Mouse (Mus musculus) liver, postnatal 0 days (tissue): ENCODE measurements around the gene Vwa8. TPM values are rescaled to one million over a fixed set of nuclear protein-coding genes. Genes with fewer than 3 reads are reported as not detected.

Experiments used
- ATAC-seq: fragments of 200-750 bp; cut with Nextera tagmentation; 2 replicates; pipeline ENCODE4 v1.8.0; 2017; ENCODE audit warnings: mild to moderate bottlenecking, moderate library complexity
- DNase-seq: peaks from one replicate; pipeline ENCODE4 v3.0.0-alpha.2; 2016
- H3K27ac ChIP-seq: fragments of 300-500 bp; sonication (generic); 2 replicates; pipeline ENCODE4 v1.5.1; 2014; ENCODE audit warnings: antibody characterized with exemption, moderate library complexity, mild to moderate bottlenecking, low read depth
- H3K27me3 ChIP-seq: fragments of 300-500 bp; sonication (generic); 2 replicates; pipeline ENCODE4 v1.6.1; 2014; ENCODE audit warnings: low read length, control low read depth, mixed read lengths; ENCODE audit not compliant: insufficient read depth
- H3K36me3 ChIP-seq: fragments of 300-500 bp; sonication (generic); replicated peaks from 2 replicates; pipeline ENCODE4 v1.6.1; 2014; ENCODE audit warnings: mild to moderate bottlenecking, control low read depth, low read length, moderate library complexity, mixed read lengths; ENCODE audit not compliant: insufficient read depth
- H3K4me1 ChIP-seq: fragments of 300-500 bp; sonication (generic); 2 replicates; pipeline ENCODE4 v1.6.1; 2014; ENCODE audit warnings: antibody characterized with exemption, mild to moderate bottlenecking, control low read depth; ENCODE audit not compliant: insufficient read depth
- H3K4me2 ChIP-seq: fragments of 300-500 bp; sonication (generic); 2 replicates; pipeline ENCODE4 v1.6.1; 2014; ENCODE audit warnings: low read depth, mild to moderate bottlenecking, low read length, moderate library complexity, mixed read lengths
- H3K4me3 ChIP-seq: fragments of 300-500 bp; sonication (generic); 2 replicates; pipeline ENCODE4 v1.5.1; 2014; ENCODE audit warnings: low read depth, low read length
- H3K9ac ChIP-seq: fragments of 300-500 bp; sonication (generic); replicated peaks from 2 replicates; pipeline ENCODE4 v1.6.1; 2014; ENCODE audit warnings: mild to moderate bottlenecking, moderate library complexity
- H3K9me3 ChIP-seq: fragments of 300-500 bp; sonication (generic); 2 replicates; pipeline ENCODE4 v1.6.1; 2016; ENCODE audit warnings: mild to moderate bottlenecking, control low read depth, low read length, mixed read lengths
- CTCF ChIP-seq: sonication (generic); IDR thresholded peaks from 2 replicates; pipeline ENCODE4 v1.5.1; 2016; ENCODE audit warnings: antibody characterized with exemption, low read depth
- EP300 ChIP-seq: IDR thresholded peaks from 2 replicates; pipeline ENCODE4 v1.6.1; 2016; ENCODE audit warnings: antibody characterized with exemption, low read depth, mild to moderate bottlenecking
- WGBS: fragments of 180-500 bp; shearing (Covaris S2); extraction: QIAGEN DNeasy Blood & Tissue Kit; methylation state at CpG from one replicate; pipeline ENCODE4 v1.1.7; 2014; ENCODE audit not compliant: insufficient replicate concordance; 5-methylcytosine and 5-hydroxymethylcytosine counted together
- polyA plus RNA-seq: library from polyadenylated mRNA; unstranded; fragments of >200 nt; fragmentation: Nextera tagmentation; extraction: Ambion mirVana; gene quantifications from 2 replicates; pipeline ENCODE4 v1.2.1, GENCODE M21; 2015

Gene Vwa8
- polyA plus RNA-seq, result 24.4 and 27.1 TPM in 2 replicates

DNA sequence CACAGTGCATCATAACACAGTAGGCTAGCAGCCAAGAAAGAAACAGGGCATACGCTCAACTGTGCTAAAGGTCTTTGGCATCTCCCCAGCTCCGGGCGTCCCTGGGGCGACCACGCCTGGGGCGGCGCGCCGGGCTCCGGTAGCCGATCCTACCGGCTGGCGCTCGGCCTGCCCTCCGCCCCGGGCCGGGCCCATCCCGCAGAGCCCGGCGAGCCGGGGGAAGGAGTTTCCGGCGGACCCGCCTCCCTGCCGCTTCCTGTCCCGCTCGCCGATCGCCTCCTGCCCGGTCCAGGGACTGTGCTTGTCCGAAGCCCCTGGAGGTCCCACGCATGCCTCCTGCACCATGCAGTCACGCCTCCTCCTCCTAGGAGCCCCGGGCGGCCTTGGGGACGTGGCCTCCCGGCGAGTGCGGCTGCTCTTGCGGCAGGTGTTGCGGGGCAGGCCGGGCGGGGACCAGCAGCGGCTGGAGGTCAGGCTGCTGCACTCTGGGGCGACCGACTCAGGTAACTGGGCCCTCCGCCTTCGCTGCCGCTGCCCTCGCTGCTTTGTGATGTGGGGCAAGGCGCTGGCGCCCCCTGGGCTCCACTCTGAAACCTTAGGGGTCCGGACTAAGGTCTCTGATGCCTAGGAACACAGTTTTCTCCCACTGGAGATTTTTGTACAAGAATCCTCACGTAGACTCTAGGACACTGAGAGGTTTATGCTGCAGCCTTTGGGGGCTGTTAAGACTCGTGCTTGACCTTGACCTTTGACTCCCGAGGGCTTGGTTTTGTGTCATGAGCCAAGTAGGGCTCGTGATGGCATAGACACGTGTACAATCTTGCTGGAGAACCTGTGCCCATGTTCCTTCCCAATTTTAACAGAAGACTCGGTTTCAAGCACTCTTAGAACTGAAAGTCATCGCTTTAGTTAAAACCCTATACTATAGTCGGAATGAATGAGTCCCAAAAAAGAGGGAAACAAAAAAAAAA lies at the start of gene Vwa8:
Gene Vwa8, plus strand, starts transcription at position 112 of the 971 bp plus-strand sequence.
- peak within 1 kb of the TSS; percentile 78 for H3K4me3 ChIP-seq
- no peaks in the 10 kb centered on the region for H3K27me3 ChIP-seq
- 2% methylated on average over 58 of the region's 61 CpGs for WGBS
- TF ChIP-seq EP300 (no peak), CTCF (peak; percentile 59)
- H3K9me3 ChIP-seq, result no peaks in the 10 kb centered on the region
- H3K27ac ChIP-seq, result peak within 1 kb of the TSS; percentile 99
- peaks cover 10% of the 10 kb centered on the region; the same call in 1 of the 2 replicates for H3K4me1 ChIP-seq
- H3K9ac ChIP-seq, result peak within 1 kb of the TSS; percentile 85
- peak; percentile 77 for ATAC-seq
- peak; percentile 89 for DNase-seq
- H3K36me3 ChIP-seq, result no peaks in the 10 kb centered on the region
- peak within 1 kb of the TSS; percentile 72 for H3K4me2 ChIP-seq

DNA sequence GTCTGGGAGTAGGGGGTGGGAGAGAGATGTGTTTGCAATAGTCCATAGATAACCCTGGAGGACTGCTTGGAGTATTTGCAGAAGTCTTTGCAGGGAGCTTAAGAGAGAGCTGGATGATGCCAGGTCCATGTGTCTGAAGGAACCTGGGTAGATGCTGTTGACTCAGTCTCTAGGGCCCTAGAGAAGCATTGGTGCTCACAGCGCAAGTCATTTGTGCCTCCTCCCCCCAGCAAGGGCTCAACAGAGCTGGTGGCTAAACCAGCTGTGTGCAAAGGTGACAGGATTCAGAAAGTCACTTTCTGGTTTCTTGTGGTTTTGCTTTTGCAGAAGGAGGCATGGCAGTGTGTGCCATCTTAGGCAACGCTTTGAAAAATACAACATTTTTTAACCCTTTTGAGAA lies 46.5 kb upstream of the Vwa8 start:
- Histone ChIP-seq H3K4me2 (no peak overlapping the region), H3K27ac (no peak overlapping the region), H3K36me3 (no peaks in the 10 kb centered on the region), H3K27me3 (no peaks in the 10 kb centered on the region), H3K4me3 (no peak overlapping the region), H3K9ac (no peak overlapping the region), H3K9me3 (no peaks in the 10 kb centered on the region), H3K4me1 (no peaks in the 10 kb centered on the region)
- 65% methylated on average over 2 of the region's 2 CpGs for WGBS
- TF ChIP-seq CTCF, result no peak
- no peak for TF ChIP-seq EP300
- DNase-seq (peak; percentile 20), ATAC-seq (peak; percentile 23; the same call in 1 of the 2 replicates)

DNA sequence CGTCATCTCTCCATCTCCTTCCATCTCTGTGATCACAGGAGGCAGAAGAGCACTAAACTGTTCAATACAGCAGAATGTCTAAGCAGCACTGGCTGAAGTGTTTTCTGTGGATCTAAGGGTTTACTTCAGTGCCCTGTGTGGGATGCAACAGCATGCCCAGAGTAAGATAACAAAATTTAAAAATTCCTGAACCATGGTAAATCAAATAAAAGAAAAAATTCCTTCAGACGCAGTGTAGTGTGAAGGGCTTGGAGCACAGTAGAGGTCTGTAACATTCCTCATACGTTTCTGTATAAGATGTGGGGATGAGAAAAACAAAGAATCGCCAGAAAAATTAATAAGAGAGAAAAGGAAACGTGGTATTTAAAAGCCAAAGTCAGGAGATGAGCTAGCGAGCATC lies 44.9 kb upstream of the Vwa8 start:
- no peak for ATAC-seq
- Histone ChIP-seq H3K9ac (no peak overlapping the region), H3K4me3 (no peak overlapping the region), H3K36me3 (no peaks in the 10 kb centered on the region), H3K4me2 (no peak overlapping the region), H3K27ac (no peak overlapping the region), H3K27me3 (no peaks in the 10 kb centered on the region), H3K4me1 (no peaks in the 10 kb centered on the region), H3K9me3 (no peaks in the 10 kb centered on the region)
- DNase-seq, result no peak
- TF ChIP-seq CTCF, result no peak
- TF ChIP-seq EP300, result no peak
- WGBS, result 63% methylated on average over 6 of the region's 6 CpGs

DNA sequence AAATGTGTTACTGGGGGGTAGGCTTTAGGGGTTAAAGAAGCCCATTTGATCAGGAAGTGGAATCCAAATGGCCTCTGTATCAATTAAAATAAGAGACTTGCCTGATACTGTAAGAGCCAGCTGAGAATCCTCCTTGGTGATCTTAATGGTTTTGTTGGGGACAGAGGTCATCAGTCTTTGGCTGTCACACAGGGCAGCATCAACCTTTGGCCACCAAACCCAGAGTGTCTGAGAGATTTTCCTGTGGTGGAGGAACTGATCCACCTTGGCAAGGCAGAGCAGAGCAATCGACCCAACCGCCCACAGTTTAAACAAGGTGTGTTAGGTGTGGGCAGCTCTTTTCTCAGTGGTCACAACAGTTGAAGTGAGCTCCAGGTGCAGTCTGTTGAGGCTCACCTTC lies 36.0 kb upstream of the Vwa8 start:
- Histone ChIP-seq H3K4me1 (peaks cover 3% of the 10 kb centered on the region; the same call in 1 of the 2 replicates), H3K4me2 (no peak overlapping the region), H3K27ac (no peak overlapping the region), H3K9me3 (no peaks in the 10 kb centered on the region), H3K36me3 (no peaks in the 10 kb centered on the region), H3K4me3 (no peak overlapping the region), H3K27me3 (no peaks in the 10 kb centered on the region), H3K9ac (no peak overlapping the region)
- 69% methylated on average over 2 of the region's 2 CpGs for WGBS
- no peak for TF ChIP-seq EP300
- no peak for TF ChIP-seq CTCF
- ATAC-seq (no peak), DNase-seq (no peak)

DNA sequence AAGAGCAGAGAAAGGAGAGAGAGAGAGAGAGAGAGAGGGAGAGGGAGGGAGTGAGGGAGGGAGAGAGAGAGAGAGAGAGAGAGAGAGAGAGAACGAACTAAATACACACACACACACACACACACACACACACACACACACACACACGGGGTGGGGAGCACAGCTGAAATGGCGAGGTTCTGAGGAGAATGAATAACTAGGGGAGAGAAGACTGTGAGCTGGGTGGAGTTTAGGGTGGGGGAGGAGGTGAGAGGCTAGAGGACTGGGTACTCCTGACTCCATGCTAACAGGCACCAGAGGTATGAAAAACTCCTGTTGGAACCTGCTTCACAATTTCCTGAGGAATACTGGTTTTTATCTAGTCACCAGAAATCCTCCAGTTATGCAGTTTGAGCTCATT lies 32.4 kb upstream of the Vwa8 start:
- DNase-seq (peak; percentile 42), ATAC-seq (peak; percentile 89)
- H3K4me2 ChIP-seq, result no peak overlapping the region
- no peak overlapping the region for H3K27ac ChIP-seq
- WGBS, result 25% methylated on average over 3 of the region's 3 CpGs
- no peaks in the 10 kb centered on the region for H3K36me3 ChIP-seq
- H3K27me3 ChIP-seq, result no peaks in the 10 kb centered on the region
- H3K9ac ChIP-seq, result no peak overlapping the region
- H3K4me3 ChIP-seq, result no peak overlapping the region
- TF ChIP-seq CTCF, result no peak
- no peak for TF ChIP-seq EP300
- H3K4me1 ChIP-seq, result peaks cover 3% of the 10 kb centered on the region; the same call in 1 of the 2 replicates
- no peaks in the 10 kb centered on the region for H3K9me3 ChIP-seq

DNA sequence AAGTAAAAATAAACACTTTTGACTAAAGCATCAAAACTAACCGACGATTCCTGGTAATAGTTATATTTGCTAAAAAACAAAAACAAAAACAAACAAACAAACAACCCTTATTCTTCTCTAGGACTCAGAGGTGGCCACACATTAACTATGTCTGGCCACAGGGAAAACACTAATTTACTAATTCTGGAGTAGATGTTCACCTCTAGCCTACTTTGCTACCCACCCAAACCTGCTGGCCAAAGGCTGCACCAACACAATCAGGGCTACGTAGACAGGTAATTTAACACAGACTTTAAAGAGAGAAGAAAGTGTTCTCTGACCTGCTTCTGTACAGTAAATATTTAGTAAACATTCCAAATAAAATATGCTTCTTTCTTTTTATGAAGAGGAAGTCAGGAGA lies 31.2 kb upstream of the Vwa8 start:
- no peak for TF ChIP-seq CTCF
- TF ChIP-seq EP300, result no peak
- no peak overlapping the region for H3K9ac ChIP-seq
- no peak overlapping the region for H3K4me3 ChIP-seq
- H3K9me3 ChIP-seq, result no peaks in the 10 kb centered on the region
- H3K36me3 ChIP-seq, result no peaks in the 10 kb centered on the region
- ATAC-seq (no peak), DNase-seq (no peak)
- peaks cover 3% of the 10 kb centered on the region; the same call in 1 of the 2 replicates for H3K4me1 ChIP-seq
- 78% methylated on average over 3 of the region's 3 CpGs for WGBS
- H3K27me3 ChIP-seq, result no peaks in the 10 kb centered on the region
- no peak overlapping the region for H3K27ac ChIP-seq
- no peak overlapping the region for H3K4me2 ChIP-seq
